Mouse (Mus musculus) frontal cortex, postnatal 36 days (tissue): Measurements from ENCODE around the gene Zbtb40.

ENCODE experiments used
- DNase-seq, 2 experiments: peaks; one replicate each; pipeline ENCODE4 v3.0.0; 2022; ENCODE audit warnings: low spot score in 2 of 2

Zbtb40 gene

GRCm38 (mm10) chr4:137048550-137049032 lies at the start of gene Zbtb40:
Gene Zbtb40, minus strand, starts transcription at chr4:137048801.
- peak; percentile 91 to 96 for DNase-seq

GRCm38 (mm10) chr4:137097984-137098327 lies 49.4 kb upstream of the Zbtb40 start:
- no peak for DNase-seq

DNA sequence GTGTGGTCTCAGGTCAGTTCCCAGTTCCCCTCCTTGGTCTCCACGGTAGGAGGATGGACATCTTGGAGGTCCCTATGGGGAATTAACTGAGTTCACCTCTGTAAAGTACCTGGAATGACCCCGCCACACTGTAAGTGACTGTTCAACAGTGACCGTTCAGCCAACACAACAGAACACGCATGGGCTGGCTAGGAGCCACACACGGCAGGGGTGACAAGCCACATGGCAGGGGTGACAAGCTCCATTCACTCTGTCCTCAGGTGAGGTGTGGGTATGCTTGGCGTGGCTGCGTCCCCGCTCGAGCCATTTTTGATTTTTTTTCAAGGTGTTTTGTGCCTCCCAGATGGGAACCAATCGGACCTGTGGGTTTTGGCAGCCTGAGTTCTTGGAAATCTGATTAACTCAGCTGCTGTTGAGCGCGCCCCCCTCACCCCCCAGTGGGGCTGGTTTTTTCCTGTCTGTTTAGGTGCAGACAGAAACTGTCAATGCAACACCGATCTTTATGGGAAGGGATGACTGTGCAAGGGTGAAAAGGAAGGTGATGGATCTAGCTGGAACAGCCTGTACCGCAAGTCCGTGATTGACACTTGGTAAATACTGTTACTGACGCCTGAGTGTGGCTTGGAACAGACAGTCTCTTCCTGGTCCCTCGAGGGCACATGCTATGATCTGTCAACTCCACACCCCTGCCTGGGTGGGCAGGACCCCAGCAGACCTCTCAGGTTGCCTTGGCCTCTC lies 48.8 kb upstream of the Zbtb40 start:
- DNase-seq: no peak

DNA sequence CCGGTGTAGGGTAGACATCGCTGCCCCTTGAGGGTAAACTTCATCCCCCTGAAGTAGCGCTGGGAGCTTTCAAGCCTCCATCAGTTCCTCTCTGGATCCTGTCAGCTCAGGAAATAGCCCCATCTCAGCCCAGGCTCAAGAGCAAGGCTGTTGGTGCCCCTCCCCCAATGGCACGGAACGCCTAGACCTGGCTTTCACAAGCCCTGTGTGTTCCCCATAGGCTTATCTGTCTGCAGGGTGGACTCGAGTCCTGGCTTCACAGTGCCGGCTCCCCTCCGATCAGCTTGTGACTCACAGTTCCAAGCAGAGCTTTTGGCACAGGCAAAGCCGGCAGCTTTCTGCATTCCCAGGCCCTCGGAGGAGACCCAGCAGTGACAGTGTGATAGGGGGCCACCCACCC lies 47.8 kb upstream of the Zbtb40 start:
- DNase-seq: no peak

DNA sequence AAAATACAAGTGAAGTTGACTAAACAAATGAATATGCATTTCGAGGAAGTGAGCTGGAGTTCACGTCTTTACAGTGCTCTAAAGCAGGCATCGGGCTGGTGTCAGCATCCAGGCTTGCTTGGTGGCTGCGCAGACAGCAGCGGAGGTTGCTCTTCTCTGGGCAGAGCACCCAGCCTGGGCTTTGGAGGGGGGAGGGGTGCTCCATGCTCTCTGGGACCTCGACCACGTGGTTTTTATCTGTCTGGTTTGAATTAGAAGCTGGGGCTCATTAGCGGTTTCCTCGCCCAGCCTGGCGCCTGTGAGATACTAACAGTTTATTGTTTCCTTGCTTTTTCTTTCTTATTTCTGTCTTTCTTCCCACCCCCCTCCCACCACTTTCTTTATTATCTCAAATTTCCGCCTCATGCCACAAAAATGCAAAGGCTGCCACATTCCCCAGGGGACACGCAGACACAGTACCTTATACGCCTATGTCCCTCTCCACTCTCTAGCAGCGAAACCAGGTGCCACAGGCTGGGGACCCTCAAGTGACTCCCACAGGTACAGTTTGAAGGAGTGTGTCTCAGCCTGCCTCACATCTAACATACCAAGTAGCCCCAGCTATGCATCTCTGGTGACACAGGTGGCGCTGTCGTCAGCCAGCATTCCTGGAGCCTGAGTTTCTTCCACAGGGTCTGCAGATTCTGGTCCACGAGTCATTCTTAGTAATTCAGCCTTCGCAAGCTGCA lies 36.6 kb upstream of the Zbtb40 start:
- peak in 1 of 2 experiments; percentile 22 for DNase-seq

DNA sequence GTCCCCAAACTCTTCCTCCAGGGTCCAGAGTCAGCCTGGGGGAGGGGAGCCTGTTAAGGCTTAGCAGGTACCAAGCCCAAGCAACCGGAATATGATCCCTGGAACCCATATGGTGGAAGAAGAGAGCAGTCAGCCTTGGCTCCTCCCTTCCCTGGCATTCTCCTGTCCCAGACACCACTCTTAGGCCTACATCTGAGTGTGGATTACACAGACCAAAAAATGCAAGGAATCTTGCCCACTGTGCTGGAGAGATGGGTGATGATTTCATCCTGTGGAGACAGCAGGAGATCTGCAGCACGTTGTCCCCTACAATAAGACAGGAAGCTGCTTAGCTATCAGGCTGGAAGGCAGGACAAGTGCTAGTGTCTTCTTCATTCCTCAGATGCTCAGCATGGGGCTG lies 34.3 kb upstream of the Zbtb40 start:
- DNase-seq: no peak

- DNase-seq: no peak
These were observed 32.8 kb upstream of the Zbtb40 start for GRCm38 (mm10) chr4:137081401-137081800.

- DNase-seq: no peak
These were observed 28.6 kb upstream of the Zbtb40 start for GRCm38 (mm10) chr4:137077216-137077615.

DNA sequence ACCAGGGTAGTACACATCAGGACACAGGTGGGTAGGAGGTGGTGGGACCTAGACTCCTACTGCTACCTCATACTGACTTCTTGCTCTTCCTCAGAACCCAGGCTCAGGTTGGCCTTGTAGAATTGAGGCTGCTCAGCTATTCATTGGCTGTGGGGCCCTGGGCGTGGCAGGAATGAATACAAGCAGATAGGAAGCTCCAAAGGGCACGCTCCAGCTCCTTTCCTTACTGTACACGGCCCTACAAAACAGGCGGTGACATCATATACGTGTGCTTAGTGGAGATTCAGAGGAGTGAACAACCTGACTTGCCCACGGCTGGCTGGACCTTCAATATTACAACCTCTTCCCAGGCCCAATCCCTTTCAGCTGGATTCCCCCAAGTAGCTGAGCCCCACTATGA lies 22.6 kb upstream of the Zbtb40 start:
- no peak for DNase-seq

DNA sequence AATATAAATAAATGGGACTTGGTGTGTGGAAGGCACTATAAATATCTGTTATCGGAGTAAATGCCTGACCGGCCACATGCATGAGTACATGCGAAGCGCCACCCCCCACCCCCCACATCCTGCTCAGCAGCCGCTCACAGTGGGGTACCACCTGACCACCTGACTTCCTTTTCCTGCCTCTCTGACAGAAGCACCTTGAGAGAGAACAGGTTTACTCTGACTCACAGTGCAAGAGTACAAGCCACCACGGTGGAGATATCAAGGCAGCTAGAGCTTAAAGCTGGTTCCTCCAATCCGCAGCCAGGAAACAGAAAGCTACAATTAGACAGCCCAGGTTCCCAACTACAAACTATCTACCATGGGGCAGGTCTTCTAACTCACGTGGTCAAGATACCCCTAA lies 19.9 kb upstream of the Zbtb40 start:
- DNase-seq: no peak

DNA sequence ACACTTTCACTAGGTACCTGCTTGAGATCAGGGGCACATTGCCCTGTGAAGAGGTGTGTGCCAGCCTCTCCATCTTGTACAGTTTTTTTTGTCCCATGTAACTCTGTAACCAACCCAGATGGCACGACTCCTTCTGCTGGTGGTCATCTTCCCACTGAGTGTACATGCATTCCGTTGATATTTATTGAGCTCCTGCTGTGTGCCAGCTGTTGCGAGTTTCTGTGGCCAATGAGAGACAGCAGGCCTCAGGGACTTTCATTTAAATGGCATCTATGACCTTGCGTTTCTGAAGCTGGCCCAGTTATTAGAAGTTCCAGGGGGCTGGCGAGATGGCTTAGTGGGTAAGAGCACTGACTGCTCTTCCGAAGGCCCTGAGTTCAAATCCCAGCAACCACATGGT lies 17.2 kb upstream of the Zbtb40 start:
- DNase-seq: no peak

DNA sequence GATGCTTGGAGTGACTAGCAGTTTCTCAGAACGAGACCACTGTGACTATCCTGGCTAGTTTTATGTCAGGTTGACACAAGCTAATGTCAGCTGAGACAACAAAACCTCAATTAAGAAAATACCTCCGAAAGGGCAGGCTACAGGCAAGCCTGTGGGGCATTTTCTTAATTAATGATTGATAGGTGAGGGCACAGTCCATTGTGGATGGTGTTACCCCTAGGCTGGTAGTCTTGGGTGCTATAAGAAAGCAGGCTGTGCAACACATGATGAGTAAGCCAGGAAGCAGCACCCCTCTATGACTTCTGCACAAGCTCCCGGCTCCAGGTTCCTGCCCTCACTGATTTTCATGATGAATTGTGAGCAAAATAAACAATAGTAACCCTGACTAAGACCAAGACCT lies 6.3 kb upstream of the Zbtb40 start:
- no peak for DNase-seq

DNA sequence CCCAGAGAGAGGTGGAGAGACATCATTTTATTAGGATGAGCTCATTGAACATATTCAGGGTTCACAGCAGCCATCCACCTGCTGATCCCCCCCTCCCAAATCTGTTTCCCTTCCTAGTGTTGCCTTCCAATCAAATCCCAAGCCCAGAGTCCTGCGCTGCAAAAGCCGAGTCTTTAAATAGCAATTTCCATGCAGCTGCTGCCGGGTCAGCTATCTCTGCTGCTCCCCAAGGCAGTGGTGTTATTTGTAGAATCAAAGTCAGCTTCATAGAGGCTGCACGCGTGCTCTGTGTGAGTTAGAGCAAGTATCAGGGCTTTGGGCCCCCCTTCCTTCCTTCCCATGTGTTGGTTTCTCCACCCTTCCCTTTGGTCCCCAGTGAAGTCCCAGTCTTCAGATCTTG lies 5.2 kb upstream of the Zbtb40 start:
- no peak for DNase-seq

DNA sequence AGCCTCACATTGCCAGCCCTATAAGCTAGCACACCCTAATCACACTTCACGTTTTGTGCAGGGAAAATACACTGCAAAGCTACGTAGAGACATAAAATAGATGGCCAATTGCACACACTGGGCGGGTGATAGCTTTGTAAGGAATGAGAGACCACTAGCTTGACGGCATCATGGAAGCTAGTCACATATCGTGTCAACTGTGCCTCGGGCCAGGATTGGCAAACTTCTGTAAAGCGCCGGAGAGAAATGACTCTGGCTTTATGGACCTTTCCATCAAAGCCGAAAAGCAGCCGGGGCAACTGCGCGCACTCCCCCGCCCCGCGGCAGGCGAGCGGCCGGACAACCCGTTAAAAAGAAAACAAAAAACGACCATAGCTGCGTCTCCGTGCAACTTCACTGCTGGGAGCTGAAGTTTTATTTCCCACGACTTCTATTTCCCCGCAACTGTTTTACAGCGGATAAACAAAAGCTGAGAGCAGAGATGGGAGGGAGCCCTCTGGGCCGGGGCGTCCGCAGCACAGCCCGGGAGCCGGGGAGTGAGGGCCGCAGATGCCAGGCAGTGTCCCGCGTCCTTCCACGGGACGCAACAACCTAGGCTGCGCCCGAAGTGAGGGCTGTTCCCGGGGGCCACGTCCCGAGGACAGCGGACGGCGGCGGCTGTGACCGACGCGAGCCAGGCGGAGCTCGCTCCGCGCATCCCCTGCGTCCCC lies 606 bp downstream of the Zbtb40 start:
- DNase-seq: no peak

DNA sequence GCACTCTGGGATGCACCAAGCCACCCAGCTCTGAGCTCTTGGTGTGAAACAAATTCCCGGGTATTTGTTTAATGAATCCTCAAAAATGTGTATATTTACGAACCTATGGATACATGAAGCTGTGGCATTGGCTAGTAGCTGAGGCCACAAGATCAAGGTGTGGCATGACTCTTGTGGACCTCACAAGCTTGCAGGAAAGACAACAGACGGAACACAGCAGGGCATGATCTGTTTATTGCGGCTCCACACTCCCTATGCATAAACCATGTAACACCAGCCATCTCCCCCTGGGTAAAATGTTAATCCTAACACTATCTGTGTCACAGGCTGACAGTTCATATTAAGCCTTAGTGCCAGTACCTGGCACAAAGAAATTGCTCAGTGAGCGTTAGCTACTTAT lies 2.5 kb downstream of the Zbtb40 start:
- no peak for DNase-seq

DNA sequence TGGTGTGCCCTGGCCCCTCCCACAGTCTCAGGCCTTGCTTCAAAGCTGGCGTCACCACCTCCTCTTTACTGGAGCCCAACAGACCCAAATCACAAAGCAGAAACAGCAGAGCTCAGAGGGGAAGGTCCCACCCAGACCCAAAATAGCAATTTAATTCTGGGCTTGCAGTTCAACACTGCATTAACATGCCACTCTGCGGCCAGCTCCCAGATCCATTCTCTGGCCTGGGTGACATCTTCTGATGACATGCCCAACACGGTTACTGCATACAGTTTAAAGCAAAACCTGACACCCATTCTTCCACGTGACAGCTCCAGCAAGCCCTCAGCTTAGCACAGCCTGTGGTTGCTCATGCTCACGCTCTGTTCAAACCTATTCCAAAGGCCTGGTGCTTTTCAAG lies 4.1 kb downstream of the Zbtb40 start:
- peak; percentile 15 to 24 for DNase-seq

- peak; percentile 40 to 48 for DNase-seq
These were observed 4.8 kb downstream of the Zbtb40 start for GRCm38 (mm10) chr4:137043799-137044198.

- no peak for DNase-seq
These were observed 6.6 kb downstream of the Zbtb40 start for GRCm38 (mm10) chr4:137042039-137042438.

- DNase-seq: no peak
These were observed 7.4 kb downstream of the Zbtb40 start for GRCm38 (mm10) chr4:137041161-137041621.

DNA sequence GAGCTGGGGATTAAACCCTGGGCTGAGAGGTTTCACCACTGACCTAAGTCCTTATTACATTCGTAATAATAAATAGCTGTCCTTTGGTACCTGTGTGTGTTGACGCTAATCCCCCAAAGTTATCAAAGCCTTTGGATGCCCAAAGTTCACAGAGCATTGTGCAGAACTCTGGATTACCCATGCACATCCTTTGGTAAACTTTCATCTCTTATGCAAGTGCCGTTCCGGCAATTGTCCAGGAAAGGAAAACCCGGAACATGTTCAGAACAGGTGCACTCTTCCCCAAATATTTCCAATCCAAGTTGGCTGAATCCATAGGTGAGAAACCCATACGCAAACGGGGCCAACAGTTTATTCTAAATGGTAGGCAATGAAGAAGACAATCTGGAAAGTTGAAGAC lies 9.2 kb downstream of the Zbtb40 start:
- no peak for DNase-seq

GRCm38 (mm10) chr4:137038501-137038900 lies 10.1 kb downstream of the Zbtb40 start:
- DNase-seq: no peak

GRCm38 (mm10) chr4:137038096-137038495 lies 10.5 kb downstream of the Zbtb40 start:
- DNase-seq: no peak
